21 mouse cellular contexts compared by ENCODE assay signal in genomic region chr14:110394346-110394745, GRCm38 (mm10).
A peak's percentile ranks its signal among the peaks of the same experiment; 100 is the strongest.
DNase-seq lines count a peak whose midpoint lies in the region; ATAC-seq lines count a peak whose summit lies in the region.
"Had no signal": no experiment of that assay in that cellular context is flagged by ENCODE, and none has a peak within 500 bp of the region (broad histone marks: within the 10 kb centered on the region; RNA-seq: fewer than 3 reads in every experiment).

No protein-coding gene starts in this region.

- no peaks in the 10 kb centered on the region for H3K9me3 ChIP-seq in limb, embryonic 11.5 days (ENCODE audit: control insufficient read depth, low read length)
- no peaks in the 10 kb centered on the region for H3K9me3 ChIP-seq in limb, embryonic 10.5 days (replicated peaks)
- H3K9me3 ChIP-seq: embryonic facial prominence, embryonic 12.5 days; forebrain, embryonic 13.5 days; forebrain, embryonic 15.5 days had no signal

- no peak overlapping the region for H3K4me2 ChIP-seq in limb, embryonic 11.5 days (ENCODE audit: low read depth, severe bottlenecking)
- H3K4me2 ChIP-seq: embryonic facial prominence, embryonic 12.5 days; forebrain, embryonic 13.5 days; forebrain, embryonic 15.5 days had no signal

- peak; percentile 23; the same call in 1 of the 2 replicates for ATAC-seq in limb, embryonic 11.5 days (ENCODE audit: insufficient number of reproducible peaks, low FRiP score, low TSS enrichment, low read depth)
- ATAC-seq: forebrain, embryonic 13.5 days; forebrain, embryonic 15.5 days; forebrain, postnatal 0 days had no signal

- no peak overlapping the region for H3K27ac ChIP-seq in limb, embryonic 11.5 days (replicated peaks; ENCODE audit: low read depth, low read length)
- no peak overlapping the region for H3K27ac ChIP-seq in limb, embryonic 10.5 days
- H3K27ac ChIP-seq: embryonic facial prominence, embryonic 12.5 days; forebrain, embryonic 13.5 days; forebrain, embryonic 15.5 days had no signal

- H3K4me1 ChIP-seq in limb, embryonic 11.5 days (ENCODE audit: control insufficient read depth, insufficient read depth, low read length): no peaks in the 10 kb centered on the region
- peaks cover 3% of the 10 kb centered on the region; the same call in 1 of the 2 replicates for H3K4me1 ChIP-seq in limb, embryonic 10.5 days
- H3K4me1 ChIP-seq: embryonic facial prominence, embryonic 12.5 days; forebrain, embryonic 13.5 days; forebrain, embryonic 15.5 days had no signal

- no peak overlapping the region for H3K9ac ChIP-seq in limb, embryonic 11.5 days (ENCODE audit: low read length)
- H3K9ac ChIP-seq: embryonic facial prominence, embryonic 12.5 days; forebrain, embryonic 13.5 days; forebrain, embryonic 15.5 days; forebrain, postnatal 0 days had no signal

- peak; percentile 28 for DNase-seq in embryo, embryonic 11 days
- DNase-seq in embryo, embryonic 10 days (ENCODE audit: low spot score): no peak
- no peak for DNase-seq in limb, embryonic 11.5 days (ENCODE audit: low spot score)
- no peak for DNase-seq in limb, embryonic 10.5 days (ENCODE audit: low spot score)
- DNase-seq in forelimb bud, embryonic 11.5 days (ENCODE audit: low read depth, low spot score): peak; percentile 76
- peak; percentile 1 for DNase-seq in mesoderm, embryonic 11.5 days (ENCODE audit: low read depth, low spot score)
- no peak for DNase-seq in heart, postnatal 4 days
- DNase-seq in yolk sac, embryonic 10.5 days (ENCODE audit: low spot score): no peak
- DNase-seq: adrenal gland, adult 2 months; adrenal gland, postnatal 10 days; adrenal gland, postnatal 25 days; cerebellum, adult 11 months; cerebellum, adult 18-20 months; cerebellum, adult 8-10 months; cerebellum, adult 9-11 months; cerebellum, postnatal 14 days; cerebellum, postnatal 36 days; forebrain, postnatal 0 days had no signal

- no peaks in the 10 kb centered on the region for H3K27me3 ChIP-seq in limb, embryonic 11.5 days (ENCODE audit: control insufficient read depth, insufficient read depth, low read length)
- no peaks in the 10 kb centered on the region for H3K27me3 ChIP-seq in limb, embryonic 10.5 days (ENCODE audit: low read depth, poor library complexity, severe bottlenecking)
- H3K27me3 ChIP-seq: embryonic facial prominence, embryonic 12.5 days; forebrain, embryonic 13.5 days; forebrain, embryonic 15.5 days had no signal

- H3K4me3 ChIP-seq in limb, embryonic 11.5 days (ENCODE audit: low read depth, low read length): no peak overlapping the region
- no peak overlapping the region for H3K4me3 ChIP-seq in limb, embryonic 10.5 days
- H3K4me3 ChIP-seq: embryonic facial prominence, embryonic 12.5 days; forebrain, embryonic 13.5 days; forebrain, embryonic 15.5 days had no signal

- 31% methylated on average over 4 of the region's 4 CpGs for WGBS in limb, embryonic 11.5 days
- 60% methylated on average over 4 of the region's 4 CpGs for WGBS in limb, embryonic 10.5 days

- H3K36me3 ChIP-seq in limb, embryonic 11.5 days (ENCODE audit: control insufficient read depth, insufficient read depth, low read length): no peaks in the 10 kb centered on the region
- no peaks in the 10 kb centered on the region for H3K36me3 ChIP-seq in limb, embryonic 10.5 days
- H3K36me3 ChIP-seq: embryonic facial prominence, embryonic 12.5 days; forebrain, embryonic 15.5 days had no signal

Comparison
In these comparisons a context has a peak if more than half of its experiments do, and no peak if none do; other contexts are left out.
1. DNase-seq: peak in embryo, embryonic 11 days (single experiment), forelimb bud, embryonic 11.5 days (single experiment) and mesoderm, embryonic 11.5 days (single experiment); none in embryo, embryonic 10 days (single experiment), limb, embryonic 11.5 days (single experiment), limb, embryonic 10.5 days (single experiment), heart, postnatal 4 days (single experiment) and yolk sac, embryonic 10.5 days (single experiment).